Mouse (Mus musculus) forebrain, embryonic 11.5 days (tissue): ENCODE measurements at regions not wholly inside any gene's neighbourhood (a gene's known extent, or its start where the extent isn't known, plus 50 kb on each side); places are given as distances from the start of the nearest gene placed in this dataset.

ENCODE experiments used
- ATAC-seq: fragments of 200-750 bp; cut with Nextera tagmentation; replicated peaks from 2 replicates; pipeline ENCODE4 v1.8.0; 2017; ENCODE audit warnings: moderate TSS enrichment; ENCODE audit not compliant: low FRiP score
- DNase-seq: peaks from one replicate; pipeline ENCODE4 v3.0.0-alpha.2; 2017; ENCODE audit warnings: low spot score
- H3K27ac ChIP-seq: fragments of 300-500 bp; sonication (generic); 2 replicates; pipeline ENCODE4 v1.5.1; 2014; ENCODE audit warnings: low read depth, low read length
- H3K27me3 ChIP-seq: fragments of 300-500 bp; sonication (generic); 2 replicates; pipeline ENCODE4 v1.6.1; 2014; ENCODE audit warnings: mild to moderate bottlenecking, low read length, mixed read lengths; ENCODE audit not compliant: control insufficient read depth, insufficient read depth
- H3K36me3 ChIP-seq: fragments of 300-500 bp; sonication (generic); 2 replicates; pipeline ENCODE4 v1.6.1; 2014; ENCODE audit warnings: mild to moderate bottlenecking, low read length, moderate library complexity, mixed read lengths; ENCODE audit not compliant: control insufficient read depth, insufficient read depth
- H3K4me1 ChIP-seq: fragments of 300-500 bp; sonication (generic); replicated peaks from 2 replicates; pipeline ENCODE4 v1.6.1; 2014; ENCODE audit warnings: low read length, mixed read lengths; ENCODE audit not compliant: control insufficient read depth, insufficient read depth
- H3K4me2 ChIP-seq: fragments of 300-500 bp; sonication (generic); 2 replicates; pipeline ENCODE4 v1.6.1; 2014; ENCODE audit warnings: low read depth, mild to moderate bottlenecking, low read length, moderate library complexity, mixed read lengths; ENCODE audit not compliant: severe bottlenecking
- H3K4me3 ChIP-seq: fragments of 300-500 bp; sonication (generic); 2 replicates; pipeline ENCODE4 v1.5.1; 2014; ENCODE audit warnings: low read depth, low read length
- H3K9ac ChIP-seq: fragments of 300-500 bp; sonication (generic); 2 replicates; pipeline ENCODE4 v1.6.1; 2014; ENCODE audit warnings: low read length
- H3K9me3 ChIP-seq: fragments of 300-500 bp; sonication (generic); 2 replicates; pipeline ENCODE4 v1.6.1; 2016; ENCODE audit warnings: low read length, mixed read lengths; ENCODE audit not compliant: control insufficient read depth
- WGBS: fragments of 180-500 bp; shearing (Covaris S2); extraction: QIAGEN DNeasy Blood & Tissue Kit; methylation state at CpG from one replicate; pipeline ENCODE4 v1.1.7; 2014; 5-methylcytosine and 5-hydroxymethylcytosine counted together

- H3K4me3 ChIP-seq, result no peak overlapping the region
- H3K9ac ChIP-seq, result no peak overlapping the region
- WGBS, result 92% methylated on average over 12 of the region's 12 CpGs
Observed at GRCm38 (mm10) chr12:110332616-110333154, 53.8 kb downstream of the Dio3 start.

DNA sequence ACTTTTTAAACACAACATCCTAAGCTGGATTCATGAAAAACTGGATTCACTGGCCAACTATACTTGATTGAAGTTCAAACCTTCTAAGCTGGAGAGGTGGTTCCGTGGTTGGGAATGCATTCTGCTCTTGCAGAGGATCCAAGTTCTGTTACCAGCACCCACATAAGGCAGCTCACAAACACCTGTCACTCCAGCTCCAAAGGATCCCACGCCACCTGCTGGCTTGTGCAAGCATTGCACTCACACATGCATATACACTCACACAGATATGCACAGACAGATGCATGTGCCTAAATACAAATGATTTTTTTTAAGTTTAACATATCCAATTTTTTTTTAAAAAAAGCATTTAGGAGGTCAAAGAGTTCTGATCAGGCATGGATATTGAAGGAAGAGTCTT lies 55.7 kb downstream of the Dio3 start:
- Histone ChIP-seq H3K27ac (no peak overlapping the region), H3K4me3 (no peak overlapping the region), H3K9me3 (0 out of 2 replicates have a peak, but pooled peaks cover 2% of the 10 kb centered on the region), H3K36me3 (no peaks in the 10 kb centered on the region), H3K4me2 (no peak overlapping the region), H3K9ac (no peak overlapping the region), H3K4me1 (no peaks in the 10 kb centered on the region), H3K27me3 (no peaks in the 10 kb centered on the region)
- no peak for ATAC-seq
- 86% methylated on average over 2 of the region's 2 CpGs for WGBS
- no peak for DNase-seq

More at GRCm38 (mm10) chr12:110332616-110333154, 53.8 kb downstream of the Dio3 start:
- H3K27me3 ChIP-seq, result no peaks in the 10 kb centered on the region
- no peak for DNase-seq
- H3K4me2 ChIP-seq, result no peak overlapping the region
- no peaks in the 10 kb centered on the region for H3K4me1 ChIP-seq
- H3K9me3 ChIP-seq, result 0 out of 2 replicates have a peak, but pooled peaks cover 2% of the 10 kb centered on the region
- no peak for ATAC-seq
- no peak overlapping the region for H3K27ac ChIP-seq
- no peaks in the 10 kb centered on the region for H3K36me3 ChIP-seq

- DNase-seq, result no peak
- Histone ChIP-seq H3K27ac (no peak overlapping the region), H3K27me3 (no peaks in the 10 kb centered on the region), H3K4me1 (no peaks in the 10 kb centered on the region), H3K36me3 (no peaks in the 10 kb centered on the region), H3K9me3 (no peaks in the 10 kb centered on the region), H3K9ac (no peak overlapping the region), H3K4me2 (no peak overlapping the region), H3K4me3 (no peak overlapping the region)
- 73% methylated on average over 4 of the region's 4 CpGs for WGBS
- ATAC-seq, result no peak
Observed at GRCm38 (mm10) chr12:110344280-110344827, 65.5 kb downstream of the Dio3 start.

DNA sequence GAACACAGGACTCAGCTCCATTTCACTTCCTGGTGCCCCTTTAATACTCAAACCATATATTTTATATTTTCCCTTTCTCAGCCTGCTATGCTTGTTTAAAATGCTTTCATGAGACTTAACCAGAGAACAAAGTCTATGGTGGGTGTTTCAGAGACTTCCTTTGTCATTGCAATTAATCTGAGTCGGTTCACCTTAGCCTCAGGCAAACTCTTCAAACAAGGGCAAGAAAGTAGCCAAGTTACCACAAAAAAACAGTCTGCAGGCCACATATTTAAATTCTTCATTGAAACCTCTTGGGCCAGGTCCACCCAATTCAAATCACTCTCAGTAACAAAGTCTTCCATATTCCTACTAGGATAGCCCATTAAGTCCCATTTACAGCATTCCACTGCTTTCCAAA lies 70.8 kb downstream of the Dio3 start:
- H3K9me3 ChIP-seq, result no peaks in the 10 kb centered on the region
- ATAC-seq (no peak), DNase-seq (no peak)
- no peak overlapping the region for H3K4me2 ChIP-seq
- H3K27ac ChIP-seq, result no peak overlapping the region
- 63% methylated on average over 1 of the region's 1 CpGs for WGBS
- no peaks in the 10 kb centered on the region for H3K4me1 ChIP-seq
- H3K9ac ChIP-seq, result no peak overlapping the region
- H3K36me3 ChIP-seq, result no peaks in the 10 kb centered on the region
- H3K4me3 ChIP-seq, result no peak overlapping the region
- H3K27me3 ChIP-seq, result no peaks in the 10 kb centered on the region

GRCm38 (mm10) chr12:110355851-110356250 lies 77.0 kb downstream of the Dio3 start:
- 72% methylated on average over 6 of the region's 6 CpGs for WGBS
- no peaks in the 10 kb centered on the region for H3K27me3 ChIP-seq
- no peak overlapping the region for H3K4me3 ChIP-seq
- no peaks in the 10 kb centered on the region for H3K9me3 ChIP-seq
- no peak for ATAC-seq
- no peak for DNase-seq
- no peaks in the 10 kb centered on the region for H3K4me1 ChIP-seq
- no peak overlapping the region for H3K9ac ChIP-seq
- H3K36me3 ChIP-seq, result no peaks in the 10 kb centered on the region
- no peak overlapping the region for H3K4me2 ChIP-seq
- H3K27ac ChIP-seq, result no peak overlapping the region

GRCm38 (mm10) chr12:110367102-110367501 lies 79.8 kb upstream of the Ppp2r5c start:
- no peaks in the 10 kb centered on the region for H3K9me3 ChIP-seq
- WGBS, result 93% methylated on average over 6 of the region's 6 CpGs
- H3K36me3 ChIP-seq, result no peaks in the 10 kb centered on the region
- ATAC-seq (no peak), DNase-seq (no peak)
- no peak overlapping the region for H3K9ac ChIP-seq
- H3K4me3 ChIP-seq, result no peak overlapping the region
- H3K27ac ChIP-seq, result no peak overlapping the region
- H3K4me1 ChIP-seq, result no peaks in the 10 kb centered on the region
- peaks cover 2% of the 10 kb centered on the region for H3K27me3 ChIP-seq
- H3K4me2 ChIP-seq, result no peak overlapping the region

DNA sequence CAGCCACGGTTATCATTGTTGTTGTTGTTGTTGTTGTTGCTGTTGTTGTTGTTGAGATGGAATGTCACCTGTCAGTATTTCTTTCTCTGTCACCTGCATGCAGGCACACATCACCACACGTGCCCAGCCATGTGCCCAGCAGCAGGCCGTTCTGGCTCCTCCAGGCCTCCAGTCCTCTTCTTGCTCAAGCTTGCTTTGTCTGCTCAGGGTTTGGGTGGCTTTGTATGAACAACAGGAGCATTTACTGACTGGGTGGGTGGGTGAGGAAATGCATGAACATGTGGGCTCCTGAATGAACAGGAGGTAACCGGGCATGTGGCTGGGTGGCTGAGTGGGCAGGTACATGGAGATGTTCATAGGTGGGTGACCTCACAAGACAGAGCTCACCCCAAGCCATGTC lies 79.1 kb upstream of the Ppp2r5c start:
- H3K4me2 ChIP-seq, result no peak overlapping the region
- H3K4me1 ChIP-seq, result no peaks in the 10 kb centered on the region; the same call in 1 of the 2 replicates
- no peak for ATAC-seq
- no peak for DNase-seq
- no peaks in the 10 kb centered on the region for H3K36me3 ChIP-seq
- no peaks in the 10 kb centered on the region for H3K9me3 ChIP-seq
- H3K9ac ChIP-seq, result no peak overlapping the region
- H3K4me3 ChIP-seq, result no peak overlapping the region
- WGBS, result 89% methylated on average over 4 of the region's 4 CpGs
- H3K27ac ChIP-seq, result no peak overlapping the region
- H3K27me3 ChIP-seq, result peaks cover 2% of the 10 kb centered on the region

- Histone ChIP-seq H3K4me3 (no peak overlapping the region), H3K36me3 (no peaks in the 10 kb centered on the region), H3K9ac (no peak overlapping the region), H3K27ac (no peak overlapping the region), H3K4me1 (peaks cover 7% of the 10 kb centered on the region; the same call in 1 of the 2 replicates), H3K4me2 (no peak overlapping the region), H3K27me3 (peaks cover 12% of the 10 kb centered on the region), H3K9me3 (no peaks in the 10 kb centered on the region)
- DNase-seq (no peak), ATAC-seq (no peak)
- WGBS, result 75% methylated on average over 13 of the region's 13 CpGs
Observed at GRCm38 (mm10) chr12:110371886-110372690, 74.8 kb upstream of the Ppp2r5c start.
